Mouse (Mus musculus) MEL (cell line): ENCODE measurements around the gene Vps18. TPM values are rescaled to one million over a fixed set of nuclear protein-coding genes. Genes with fewer than 3 reads are reported as not detected.

Experiments
- DNase-seq: peaks from one replicate; pipeline ENCODE4 v3.0.0; 2011; ENCODE audit warnings: low read depth, low spot score
- H3K27ac ChIP-seq: 2 replicates; pipeline ENCODE4 v1.5.1; 2012; ENCODE audit warnings: low read depth, mild to moderate bottlenecking, control low read depth, low read length, moderate library complexity; ENCODE audit not compliant: control insufficient read depth
- H3K27me3 ChIP-seq, 2 experiments: fragments of 150-350 bp in 1 of 2; sonication (generic) in 1 of 2; 2 replicates each; pipeline ENCODE4 v1.6.1; 2012; ENCODE audit warnings: low read length in 2 of 2, mild to moderate bottlenecking in 2 of 2, improper control_type of control experiment in 1 of 2, moderate library complexity in 1 of 2; ENCODE audit not compliant: insufficient read depth in 2 of 2, control insufficient read depth in 1 of 2
- H3K36me3 ChIP-seq, 2 experiments: 2 replicates each; pipeline ENCODE4 v1.6.1; 2012 to 2014; ENCODE audit warnings: low read length in 2 of 2, improper control_type of control experiment in 1 of 2, inconsistent platforms in 1 of 2, mild to moderate bottlenecking in 1 of 2; ENCODE audit not compliant: insufficient read depth in 2 of 2, control insufficient read depth in 1 of 2
- H3K4me1 ChIP-seq, 2 experiments: fragments of 150-350 bp in 1 of 2; sonication (generic) in 1 of 2; 2 replicates each; pipeline ENCODE4 v1.6.1; 2012; ENCODE audit warnings: low read length in 2 of 2, improper control_type of control experiment in 1 of 2, mild to moderate bottlenecking in 1 of 2; ENCODE audit not compliant: insufficient read depth in 2 of 2, control insufficient read depth in 1 of 2
- H3K4me3 ChIP-seq, 2 experiments: fragments of 150-350 bp in 1 of 2; sonication (generic) in 1 of 2; 2 replicates each; pipeline ENCODE4 v1.5.1; 2012; ENCODE audit warnings: low read depth in 2 of 2, low read length in 2 of 2, mild to moderate bottlenecking in 2 of 2, moderate library complexity in 2 of 2, control low read depth in 1 of 2, improper control_type of control experiment in 1 of 2; ENCODE audit not compliant: control insufficient read depth in 1 of 2, insufficient read depth in 1 of 2
- H3K79me2 ChIP-seq: 2 replicates; pipeline ENCODE4 v1.6.1; 2012; ENCODE audit warnings: mild to moderate bottlenecking, low read length, moderate library complexity; ENCODE audit not compliant: control insufficient read depth, poor library complexity, insufficient read depth
- H3K9ac ChIP-seq: 2 replicates; pipeline ENCODE4 v1.6.1; 2012; ENCODE audit warnings: low read depth, mild to moderate bottlenecking, control low read depth, low read length, moderate library complexity; ENCODE audit not compliant: control insufficient read depth, poor library complexity, severe bottlenecking
- H3K9me3 ChIP-seq: fragments of 150-350 bp; sonication (generic); replicated peaks from 2 replicates; pipeline ENCODE4 v1.6.1; 2012; ENCODE audit warnings: mild to moderate bottlenecking, low read length, improper control_type of control experiment, moderate library complexity; ENCODE audit not compliant: insufficient read depth
- BHLHE40 ChIP-seq: IDR thresholded peaks from 2 replicates; pipeline ENCODE4 v1.6.1; 2012; ENCODE audit warnings: low read depth, mild to moderate bottlenecking, inconsistent platforms, low read length, improper control_type of control experiment, borderline replicate concordance
- CHD1 ChIP-seq: IDR thresholded peaks from 2 replicates; pipeline ENCODE4 v1.6.1; 2012; ENCODE audit warnings: low read depth, mild to moderate bottlenecking, inconsistent platforms, low read length, improper control_type of control experiment
- CHD2 ChIP-seq: IDR thresholded peaks from 2 replicates; pipeline ENCODE4 v1.6.1; 2011; ENCODE audit warnings: low read length, improper control_type of control experiment
- E2F4 ChIP-seq: IDR thresholded peaks from 2 replicates; pipeline ENCODE4 v1.6.1; 2011; ENCODE audit warnings: low read depth, low read length, improper control_type of control experiment, borderline replicate concordance
- ELF1 ChIP-seq: IDR thresholded peaks from 2 replicates; pipeline ENCODE4 v1.6.1; 2014; ENCODE audit warnings: low read depth, mild to moderate bottlenecking, inconsistent platforms, low read length, improper control_type of control experiment, moderate library complexity
- EP300 ChIP-seq, 2 experiments: IDR thresholded peaks; 2 replicates each; pipeline ENCODE4 v1.6.1; 2011; ENCODE audit warnings: improper control_type of control experiment in 2 of 2, low read length in 2 of 2, low read depth in 1 of 2, mild to moderate bottlenecking in 1 of 2
- ETS1 ChIP-seq: IDR thresholded peaks from 2 replicates; pipeline ENCODE4 v1.6.1; 2012; ENCODE audit warnings: low read depth, mild to moderate bottlenecking, inconsistent platforms, low read length, improper control_type of control experiment, moderate library complexity
- GABPA ChIP-seq: IDR thresholded peaks from 2 replicates; pipeline ENCODE4 v1.6.1; 2012; ENCODE audit warnings: low read depth, mild to moderate bottlenecking, inconsistent platforms, low read length, improper control_type of control experiment, moderate library complexity
- GATA1 ChIP-seq: IDR thresholded peaks from 2 replicates; pipeline ENCODE4 v1.6.1; 2011; ENCODE audit warnings: low read depth, low read length, improper control_type of control experiment
- HCFC1 ChIP-seq: IDR thresholded peaks from 2 replicates; pipeline ENCODE4 v1.6.1; 2012; ENCODE audit warnings: low read depth, mild to moderate bottlenecking, inconsistent platforms, low read length, improper control_type of control experiment, moderate library complexity
- JUND ChIP-seq: IDR thresholded peaks from 2 replicates; pipeline ENCODE4 v1.6.1; 2011; ENCODE audit warnings: low read depth, mild to moderate bottlenecking, improper control_type of control experiment, low read length
- KAT2A ChIP-seq: conservative IDR thresholded peaks from 2 replicates; pipeline ENCODE4 v1.6.1; 2012; ENCODE audit warnings: low read depth, low read length, improper control_type of control experiment, inconsistent platforms
- MAFK ChIP-seq: IDR thresholded peaks from 2 replicates; pipeline ENCODE4 v1.6.1; 2011; ENCODE audit warnings: low read depth, mild to moderate bottlenecking, low read length, improper control_type of control experiment, borderline replicate concordance
- MAX ChIP-seq: IDR thresholded peaks from 2 replicates; pipeline ENCODE4 v1.6.1; 2011; ENCODE audit warnings: low read length, improper control_type of control experiment
- MAZ ChIP-seq: IDR thresholded peaks from 2 replicates; pipeline ENCODE4 v1.6.1; 2012; ENCODE audit warnings: low read depth, mild to moderate bottlenecking, inconsistent platforms, low read length, improper control_type of control experiment
- MEF2A ChIP-seq: IDR thresholded peaks from 2 replicates; pipeline ENCODE4 v1.6.1; 2014; ENCODE audit warnings: low read depth, mild to moderate bottlenecking, inconsistent platforms, low read length, improper control_type of control experiment; ENCODE audit not compliant: poor library complexity, insufficient replicate concordance, severe bottlenecking; ENCODE audit errors: extremely low read depth
- MXI1 ChIP-seq: IDR thresholded peaks from 2 replicates; pipeline ENCODE4 v1.6.1; 2011; ENCODE audit warnings: mild to moderate bottlenecking, low read depth, low read length, improper control_type of control experiment
- MYB ChIP-seq: IDR thresholded peaks from 2 replicates; pipeline ENCODE4 v1.6.1; 2011; ENCODE audit warnings: mild to moderate bottlenecking, low read depth, low read length, improper control_type of control experiment
- MYC ChIP-seq: IDR thresholded peaks from 2 replicates; pipeline ENCODE4 v1.6.1; 2011; ENCODE audit warnings: low read depth, mild to moderate bottlenecking, low read length, improper control_type of control experiment, moderate library complexity
- POLR2A ChIP-seq, 2 experiments: IDR thresholded peaks; 2 replicates each; pipeline ENCODE4 v1.6.1; 2011 to 2012; ENCODE audit warnings: low read length in 2 of 2, mild to moderate bottlenecking in 2 of 2, control low read depth in 1 of 2, improper control_type of control experiment in 1 of 2, low read depth in 1 of 2, moderate library complexity in 1 of 2; ENCODE audit not compliant: control insufficient read depth in 1 of 2, insufficient read depth in 1 of 2, poor library complexity in 1 of 2
- POLR2AphosphoS2 ChIP-seq: IDR thresholded peaks from 2 replicates; pipeline ENCODE4 v1.6.1; 2011; ENCODE audit warnings: low read length, improper control_type of control experiment
- POLR2AphosphoS5 ChIP-seq: IDR thresholded peaks from 2 replicates; pipeline ENCODE4 v1.6.1; 2012; ENCODE audit warnings: low read depth, borderline replicate concordance, mild to moderate bottlenecking, inconsistent platforms, low read length, moderate library complexity, mixed read lengths
- RAD21 ChIP-seq: IDR thresholded peaks from 2 replicates; pipeline ENCODE4 v1.6.1; 2011; ENCODE audit warnings: mild to moderate bottlenecking, low read depth, low read length, improper control_type of control experiment
- RCOR1 ChIP-seq: IDR thresholded peaks from 2 replicates; pipeline ENCODE4 v1.6.1; 2012; ENCODE audit warnings: low read depth, mild to moderate bottlenecking, inconsistent platforms, low read length, improper control_type of control experiment
- SIN3A ChIP-seq: IDR thresholded peaks from 2 replicates; pipeline ENCODE4 v1.6.1; 2012; ENCODE audit warnings: low read length, improper control_type of control experiment, inconsistent platforms
- SMC3 ChIP-seq: IDR thresholded peaks from 2 replicates; pipeline ENCODE4 v1.6.1; 2011; ENCODE audit warnings: low read depth, low read length, improper control_type of control experiment
- TAL1 ChIP-seq: IDR thresholded peaks from 2 replicates; pipeline ENCODE4 v1.6.1; 2012; ENCODE audit warnings: mild to moderate bottlenecking, inconsistent platforms, low read length, moderate library complexity, mixed read lengths
- TCF12 ChIP-seq: IDR thresholded peaks from 2 replicates; pipeline ENCODE4 v1.6.1; 2014; ENCODE audit warnings: low read depth, mild to moderate bottlenecking, inconsistent platforms, low read length, improper control_type of control experiment, moderate library complexity
- UBTF ChIP-seq: IDR thresholded peaks from 2 replicates; pipeline ENCODE4 v1.6.1; 2012; ENCODE audit warnings: low read depth, mild to moderate bottlenecking, inconsistent platforms, low read length, improper control_type of control experiment, moderate library complexity, borderline replicate concordance; ENCODE audit not compliant: insufficient read depth
- USF1 ChIP-seq: IDR thresholded peaks from 2 replicates; pipeline ENCODE4 v1.6.1; 2014; ENCODE audit warnings: low read depth, mild to moderate bottlenecking, inconsistent platforms, low read length, improper control_type of control experiment, moderate library complexity
- USF2 ChIP-seq, 2 experiments: IDR thresholded peaks; 2 replicates each; pipeline ENCODE4 v1.6.1; 2011 to 2012; ENCODE audit warnings: improper control_type of control experiment in 2 of 2, low read length in 2 of 2, borderline replicate concordance in 1 of 2, inconsistent platforms in 1 of 2, low read depth in 1 of 2, mild to moderate bottlenecking in 1 of 2; ENCODE audit not compliant: insufficient read depth in 1 of 2
- ZC3H11A ChIP-seq: IDR thresholded peaks from 2 replicates; pipeline ENCODE4 v1.6.1; 2012; ENCODE audit warnings: low read depth, mild to moderate bottlenecking, inconsistent platforms, low read length, improper control_type of control experiment
- ZKSCAN1 ChIP-seq: IDR thresholded peaks from 2 replicates; pipeline ENCODE4 v1.6.1; 2012; ENCODE audit warnings: low read depth, mild to moderate bottlenecking, inconsistent platforms, low read length, improper control_type of control experiment, moderate library complexity
- ZMIZ1 ChIP-seq: IDR thresholded peaks from 2 replicates; pipeline ENCODE4 v1.6.1; 2012; ENCODE audit warnings: low read depth, mild to moderate bottlenecking, inconsistent platforms, low read length, improper control_type of control experiment, moderate library complexity
- ZNF384 ChIP-seq: IDR thresholded peaks from 2 replicates; pipeline ENCODE4 v1.6.1; 2012; ENCODE audit warnings: low read depth, mild to moderate bottlenecking, inconsistent platforms, low read length, improper control_type of control experiment
- polyA plus RNA-seq, 2 experiments: library from polyadenylated mRNA; stranded (reverse) in 1 of 2; unstranded in 1 of 2; fragments of >175 nt in 1 of 2; fragments of >200 nt in 1 of 2; gene quantifications; 2 replicates each; pipeline versions ENCODE4 v1.2.1 to v1.2.4; 2012; ENCODE audit warnings: low replicate concordance in 2 of 2, low read depth in 1 of 2; ENCODE audit not compliant: insufficient read length in 2 of 2, insufficient read depth in 1 of 2, missing spikeins in 1 of 2
- total RNA-seq: library from RNA; depleted of rRNA; stranded (reverse); fragments of 300-350 nt; gene quantifications from 2 replicates; pipeline ENCODE4 v1.2.3, GENCODE M21; 2012; rRNA removed

Gene Vps18
- 24.8 and 28.0 TPM in 2 replicates for total RNA-seq
- 10 to 100 TPM in 1 of 2 experiments, not detected in 1; 30.4 TPM for polyA plus RNA-seq

DNA sequence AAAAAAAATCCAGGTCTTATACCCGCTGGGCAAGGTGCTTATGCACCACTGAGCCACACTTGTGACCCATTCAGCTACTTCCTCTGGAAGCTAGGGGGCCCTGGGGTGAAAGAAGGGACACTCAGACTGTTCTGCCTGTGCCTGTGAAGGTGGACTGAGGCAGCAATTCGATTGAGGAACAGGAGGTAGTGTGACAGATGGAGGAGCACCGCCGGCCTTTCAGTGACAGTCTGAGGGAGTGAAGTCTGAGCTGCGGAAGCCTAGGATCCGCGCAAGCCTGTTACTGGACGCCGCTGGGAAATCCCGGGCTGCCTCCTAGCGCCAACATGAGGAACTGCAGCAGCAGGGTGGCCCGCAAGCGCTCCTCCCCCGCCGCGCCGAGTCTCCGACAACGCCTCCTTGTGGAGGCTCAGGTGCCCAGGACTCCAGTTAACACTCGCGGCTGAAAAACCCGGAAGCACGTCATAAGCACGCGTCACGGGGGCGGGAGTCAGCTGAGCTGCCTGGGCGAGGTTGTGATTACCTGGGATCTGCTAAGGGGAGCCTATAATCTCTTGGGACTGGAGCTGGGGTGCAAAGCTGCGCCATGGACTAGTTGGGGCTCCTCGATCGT lies at the start of gene Vps18:
TSS of gene Vps18 (plus strand) at position 471 of the 613 bp plus-strand sequence.
- peak within 1 kb of the TSS; percentile 86 for H3K9ac ChIP-seq
- peak within 1 kb of the TSS; percentile 80 to 81 for H3K4me3 ChIP-seq
- H3K36me3 ChIP-seq, result no peaks in the 10 kb centered on the region; a peak in 2 of 4 replicates
- peaks cover 24% of the 10 kb centered on the region for H3K79me2 ChIP-seq
- peak within 1 kb of the TSS; percentile 93 for H3K27ac ChIP-seq
- no peaks in the 10 kb centered on the region for H3K27me3 ChIP-seq
- H3K9me3 ChIP-seq, result no peaks in the 10 kb centered on the region
- H3K4me1 ChIP-seq, result peaks cover 0 to 7% of the 10 kb centered on the region in 2 experiments; a peak in 1 of 4 replicates
- peak; percentile 98 for DNase-seq
- 0 out of 2 replicates have a peak, but pooled peaks have one; percentile 34 for TF ChIP-seq MYC
- TF ChIP-seq GABPA, result no peak
- TF ChIP-seq CHD2, result no peak
- peak; percentile 46 for TF ChIP-seq ZNF384
- TF ChIP-seq MYB, result no peak
- 0 out of 2 replicates have a peak, but pooled peaks have one; percentile 13 for TF ChIP-seq MEF2A
- TF ChIP-seq RCOR1, result peak; percentile 51; the same call in 1 of the 2 replicates
- peak; percentile 66 for TF ChIP-seq TCF12
- TF ChIP-seq BHLHE40, result no peak; the same call in 1 of the 2 replicates
- TF ChIP-seq POLR2A (IDR thresholded peaks at IDR 0.05; ENCODE audit: control insufficient read depth in 1 of 2, insufficient read depth in 1 of 2, low read depth in 1 of 2, low read length in 2 of 2, poor library complexity in 1 of 2), result peak; percentile 54 to 86
- TF ChIP-seq MAX, result peak; percentile 84
- TF ChIP-seq KAT2A, result no peak; the same call in 1 of the 2 replicates
- no peak for TF ChIP-seq USF2 (IDR thresholded peaks at IDR 0.05; ENCODE audit: borderline replicate concordance in 1 of 2, insufficient read depth in 1 of 2, low read depth in 1 of 2, low read length in 2 of 2)
- no peak; the same call in 1 of the 2 replicates for TF ChIP-seq POLR2AphosphoS5
- peak; percentile 61; the same call in 1 of the 2 replicates for TF ChIP-seq POLR2AphosphoS2
- TF ChIP-seq HCFC1, result peak; percentile 91
- peak; percentile 96 for TF ChIP-seq SIN3A
- peak in 1 of 2 experiments; percentile 46; a peak in 1 of 4 replicates for TF ChIP-seq EP300 (IDR thresholded peaks at IDR 0.05; ENCODE audit: low read depth in 1 of 2, low read length in 2 of 2)
- TF ChIP-seq MAFK, result no peak
- TF ChIP-seq TAL1, result no peak
- peak; percentile 87 for TF ChIP-seq ZMIZ1
- peak; percentile 77 for TF ChIP-seq ELF1
- TF ChIP-seq MAZ, result peak; percentile 97
- TF ChIP-seq E2F4, result no peak
- peak; percentile 87 for TF ChIP-seq USF1
- TF ChIP-seq MXI1, result peak; percentile 72
- TF ChIP-seq GATA1, result no peak
- TF ChIP-seq JUND, result no peak
- peak; percentile 87 for TF ChIP-seq SMC3
- TF ChIP-seq UBTF, result 0 out of 2 replicates have a peak, but pooled peaks have one; percentile 33
- no peak for TF ChIP-seq ZKSCAN1
- TF ChIP-seq ZC3H11A, result peak; percentile 76
- no peak for TF ChIP-seq CHD1
- TF ChIP-seq ETS1, result peak; percentile 80
- TF ChIP-seq RAD21, result peak; percentile 82
